Mouse (Mus musculus) frontal cortex, adult 2 months (tissue): ENCODE results near the gene Chid1. TPM values are rescaled to one million over a fixed set of nuclear protein-coding genes. Genes with fewer than 3 reads are reported as not detected.
"Not testable (repeated sequence)": the region's sequence is repeated elsewhere in the genome, so short reads cannot be mapped to it uniquely, and the experiment has no call there.

Experiments used
- DNase-seq, 2 experiments: peaks; one replicate each; pipeline ENCODE4 v3.0.0; 2022; ENCODE audit warnings: low spot score in 1 of 2; ENCODE audit errors: extremely low spot score in 1 of 2
- polyA plus RNA-seq: library from polyadenylated mRNA; depleted of rRNA; stranded (reverse); fragments of >200 nt; gene quantifications from 2 replicates; pipeline ENCODE4 v1.2.3, GENCODE M21; 2012; rRNA removed

Chid1 gene
- polyA plus RNA-seq, 1 experiment = 46.7 TPM

GRCm38 (mm10) chr7:141446374-141446773 is 93.3 kb downstream of the Chid1 start:
- not testable (repeated sequence) for DNase-seq

- DNase-seq = no peak
Measured at GRCm38 (mm10) chr7:141443828-141444237, 95.8 kb downstream of the Chid1 start, which contains the start of gene Pidd1. Pidd1 (minus strand) TSS chr7:141444025.

Other genes starting within 250 kb of the Chid1 start
- 0.44 and 0.48 TPM in 2 replicates for gene Drd4, start 247.9 kb downstream of the Chid1 start, polyA plus RNA-seq
- gene Deaf1, start 212.2 kb downstream of the Chid1 start, polyA plus RNA-seq = 43.0 and 43.8 TPM in 2 replicates
- 60.4 and 64.8 TPM in 2 replicates for gene Tmem80, start 212.1 kb downstream of the Chid1 start, polyA plus RNA-seq
- 4.4 and 5.5 TPM in 2 replicates for gene Eps8l2, start 201.0 kb downstream of the Chid1 start, polyA plus RNA-seq
- gene Taldo1, start 147.7 kb downstream of the Chid1 start, polyA plus RNA-seq = 151 and 152 TPM in 2 replicates
- 49.9 and 55.6 TPM in 2 replicates for gene Gatd1, start 125.7 kb downstream of the Chid1 start, polyA plus RNA-seq
- gene Cend1, start 110.4 kb downstream of the Chid1 start, polyA plus RNA-seq = 204 and 235 TPM in 2 replicates
- gene Slc25a22, start 102.0 kb downstream of the Chid1 start, polyA plus RNA-seq = 227 and 251 TPM in 2 replicates
- gene Pidd1, start 95.8 kb downstream of the Chid1 start, polyA plus RNA-seq = 3.3 and 3.5 TPM in 2 replicates
- 556 and 592 TPM in 2 replicates for gene Rplp2, start 92.5 kb downstream of the Chid1 start, polyA plus RNA-seq
- 27.5 and 29.8 TPM in 2 replicates for gene Pnpla2, start 84.7 kb downstream of the Chid1 start, polyA plus RNA-seq
- gene Cracr2b, start 78.8 kb downstream of the Chid1 start, polyA plus RNA-seq = 5.1 and 8.7 TPM in 2 replicates
- 61.0 and 61.7 TPM in 2 replicates for gene Cd151, start 72.5 kb downstream of the Chid1 start, polyA plus RNA-seq
- gene Polr2l, start 64.7 kb downstream of the Chid1 start, polyA plus RNA-seq = 41.5 and 47.6 TPM in 2 replicates
- gene Tspan4, start 64.6 kb downstream of the Chid1 start, polyA plus RNA-seq = 38.7 and 40.9 TPM in 2 replicates
- gene Ap2a2, start 22.3 kb upstream of the Chid1 start, polyA plus RNA-seq = 94.5 and 96.8 TPM in 2 replicates
- 0.08 TPM in 2 replicates for gene Muc6, start 115.5 kb upstream of the Chid1 start, polyA plus RNA-seq
- 0.58 and 2.8 TPM in 2 replicates for gene Muc2, start 150.5 kb upstream of the Chid1 start, polyA plus RNA-seq
- 0.02 TPM in 1 of 2 replicates, not detected in the other for gene Muc5ac, start 249.1 kb upstream of the Chid1 start, polyA plus RNA-seq